Mouse (Mus musculus): ENCODE measurements around the gene Kdm8. TPM values are rescaled to one million over a fixed set of nuclear protein-coding genes. Genes with fewer than 3 reads are reported as not detected.

Gene Kdm8
- polyA plus RNA-seq, 1 experiment: 5.5 TPM

GRCm38 (mm10) chr7:125450678-125451077 lies 6.2 kb downstream of the Kdm8 start:
- H3K4me1 ChIP-seq (ENCODE audit: control insufficient read depth, insufficient read depth, low read length): no peaks in the 10 kb centered on the region
- TF ChIP-seq CTCF (IDR thresholded peaks at IDR 0.05; ENCODE audit: extremely low read depth, insufficient read depth, low read length): no peak
- TF ChIP-seq POLR2A (IDR thresholded peaks at IDR 0.05; ENCODE audit: extremely low read depth, insufficient read depth, low read length): no peak
- no peak overlapping the region for H3K4me3 ChIP-seq (ENCODE audit: insufficient read depth, low read length)
- H3K27ac ChIP-seq (ENCODE audit: insufficient read depth, low read length): no peak overlapping the region

- TF ChIP-seq CTCF (IDR thresholded peaks at IDR 0.05; ENCODE audit: extremely low read depth, insufficient read depth, low read length) (no peak), POLR2A (IDR thresholded peaks at IDR 0.05; ENCODE audit: extremely low read depth, insufficient read depth, low read length) (no peak)
- no peaks in the 10 kb centered on the region for H3K4me1 ChIP-seq (ENCODE audit: control insufficient read depth, insufficient read depth, low read length)
- no peak overlapping the region for H3K27ac ChIP-seq (ENCODE audit: insufficient read depth, low read length)
- H3K4me3 ChIP-seq (ENCODE audit: insufficient read depth, low read length): no peak overlapping the region
Observed at GRCm38 (mm10) chr7:125451078-125451477, 6.6 kb downstream of the Kdm8 start.

- Histone ChIP-seq H3K4me1 (ENCODE audit: control insufficient read depth, insufficient read depth, low read length) (no peaks in the 10 kb centered on the region), H3K27ac (ENCODE audit: insufficient read depth, low read length) (no peak overlapping the region), H3K4me3 (ENCODE audit: insufficient read depth, low read length) (no peak overlapping the region)
- TF ChIP-seq CTCF (IDR thresholded peaks at IDR 0.05; ENCODE audit: extremely low read depth, insufficient read depth, low read length): no peak
- no peak for TF ChIP-seq POLR2A (IDR thresholded peaks at IDR 0.05; ENCODE audit: extremely low read depth, insufficient read depth, low read length)
Observed at GRCm38 (mm10) chr7:125453671-125454070, 9.2 kb downstream of the Kdm8 start.

GRCm38 (mm10) chr7:125462200-125462599 lies 17.7 kb downstream of the Kdm8 start:
- H3K4me3 ChIP-seq (ENCODE audit: insufficient read depth, low read length): no peak overlapping the region
- H3K4me1 ChIP-seq (ENCODE audit: control insufficient read depth, insufficient read depth, low read length): no peaks in the 10 kb centered on the region
- no peak overlapping the region for H3K27ac ChIP-seq (ENCODE audit: insufficient read depth, low read length)
- TF ChIP-seq CTCF (IDR thresholded peaks at IDR 0.05; ENCODE audit: extremely low read depth, insufficient read depth, low read length) (no peak), POLR2A (IDR thresholded peaks at IDR 0.05; ENCODE audit: extremely low read depth, insufficient read depth, low read length) (no peak)

GRCm38 (mm10) chr7:125469937-125470336 lies 25.5 kb downstream of the Kdm8 start:
- peak; percentile 90 for TF ChIP-seq CTCF (IDR thresholded peaks at IDR 0.05; ENCODE audit: extremely low read depth, insufficient read depth, low read length)
- TF ChIP-seq POLR2A (IDR thresholded peaks at IDR 0.05; ENCODE audit: extremely low read depth, insufficient read depth, low read length): no peak
- Histone ChIP-seq H3K4me1 (ENCODE audit: control insufficient read depth, insufficient read depth, low read length) (no peaks in the 10 kb centered on the region; the same call in 1 of the 2 replicates), H3K27ac (ENCODE audit: insufficient read depth, low read length) (no peak overlapping the region), H3K4me3 (ENCODE audit: insufficient read depth, low read length) (no peak overlapping the region)

- no peak for TF ChIP-seq CTCF (IDR thresholded peaks at IDR 0.05; ENCODE audit: extremely low read depth, insufficient read depth, low read length)
- TF ChIP-seq POLR2A (IDR thresholded peaks at IDR 0.05; ENCODE audit: extremely low read depth, insufficient read depth, low read length): no peak
- Histone ChIP-seq H3K4me3 (ENCODE audit: insufficient read depth, low read length) (no peak overlapping the region), H3K27ac (ENCODE audit: insufficient read depth, low read length) (no peak overlapping the region), H3K4me1 (ENCODE audit: control insufficient read depth, insufficient read depth, low read length) (peaks cover 1% of the 10 kb centered on the region; the same call in 1 of the 2 replicates)
Observed at GRCm38 (mm10) chr7:125470901-125471300, 26.4 kb downstream of the Kdm8 start.

GRCm38 (mm10) chr7:125471991-125472741 lies 27.7 kb downstream of the Kdm8 start:
- peak; percentile 86 for TF ChIP-seq CTCF (IDR thresholded peaks at IDR 0.05; ENCODE audit: extremely low read depth, insufficient read depth, low read length)
- no peak for TF ChIP-seq POLR2A (IDR thresholded peaks at IDR 0.05; ENCODE audit: extremely low read depth, insufficient read depth, low read length)
- no peak overlapping the region for H3K4me3 ChIP-seq (ENCODE audit: insufficient read depth, low read length)
- peaks cover 1% of the 10 kb centered on the region; the same call in 1 of the 2 replicates for H3K4me1 ChIP-seq (ENCODE audit: control insufficient read depth, insufficient read depth, low read length)
- H3K27ac ChIP-seq (ENCODE audit: insufficient read depth, low read length): no peak overlapping the region

GRCm38 (mm10) chr7:125474535-125474934 lies 30.1 kb downstream of the Kdm8 start:
- peaks cover 1% of the 10 kb centered on the region; the same call in 1 of the 2 replicates for H3K4me1 ChIP-seq (ENCODE audit: control insufficient read depth, insufficient read depth, low read length)
- TF ChIP-seq POLR2A (IDR thresholded peaks at IDR 0.05; ENCODE audit: extremely low read depth, insufficient read depth, low read length): no peak
- no peak for TF ChIP-seq CTCF (IDR thresholded peaks at IDR 0.05; ENCODE audit: extremely low read depth, insufficient read depth, low read length)
- no peak overlapping the region for H3K27ac ChIP-seq (ENCODE audit: insufficient read depth, low read length)
- no peak overlapping the region for H3K4me3 ChIP-seq (ENCODE audit: insufficient read depth, low read length)

GRCm38 (mm10) chr7:125475601-125476251 lies 31.2 kb downstream of the Kdm8 start:
- no peak overlapping the region for H3K27ac ChIP-seq (ENCODE audit: insufficient read depth, low read length)
- no peak overlapping the region for H3K4me3 ChIP-seq (ENCODE audit: insufficient read depth, low read length)
- peaks cover 1% of the 10 kb centered on the region; the same call in 1 of the 2 replicates for H3K4me1 ChIP-seq (ENCODE audit: control insufficient read depth, insufficient read depth, low read length)
- TF ChIP-seq POLR2A (IDR thresholded peaks at IDR 0.05; ENCODE audit: extremely low read depth, insufficient read depth, low read length): no peak
- no peak for TF ChIP-seq CTCF (IDR thresholded peaks at IDR 0.05; ENCODE audit: extremely low read depth, insufficient read depth, low read length)

All from cortical plate, adult 2 months (tissue).